Mouse (Mus musculus) ES-Bruce4 (cell line): ENCODE data around the gene Prkce. TPM values are rescaled to one million over a fixed set of nuclear protein-coding genes. Genes with fewer than 3 reads are reported as not detected.

Experiments
- H3K27ac ChIP-seq: 2 replicates; pipeline ENCODE4 v1.5.1; 2012; ENCODE audit warnings: low read length, inconsistent platforms; ENCODE audit not compliant: insufficient read depth
- H3K27me3 ChIP-seq: 2 replicates; pipeline ENCODE4 v1.6.1; 2012; ENCODE audit warnings: mild to moderate bottlenecking, low read length, inconsistent platforms; ENCODE audit not compliant: control insufficient read depth, poor library complexity, insufficient read depth, severe bottlenecking
- H3K36me3 ChIP-seq: 2 replicates; pipeline ENCODE4 v1.6.1; 2012; ENCODE audit warnings: inconsistent platforms, mild to moderate bottlenecking, low read length, moderate library complexity; ENCODE audit not compliant: control insufficient read depth, poor library complexity, insufficient read depth, severe bottlenecking
- H3K4me1 ChIP-seq: one replicate; pipeline ENCODE4 v1.8.1; 2011; ENCODE audit warnings: low read length; ENCODE audit not compliant: control insufficient read depth, insufficient read depth
- H3K4me3 ChIP-seq: 2 replicates; pipeline ENCODE4 v1.5.1; 2011; ENCODE audit warnings: low read depth, mild to moderate bottlenecking, low read length
- H3K9ac ChIP-seq: 2 replicates; pipeline ENCODE4 v1.6.1; 2012; ENCODE audit warnings: low read depth, mild to moderate bottlenecking, inconsistent platforms; ENCODE audit not compliant: poor library complexity, severe bottlenecking
- H3K9me3 ChIP-seq: replicated peaks from 2 replicates; pipeline ENCODE4 v1.6.1; 2012; ENCODE audit warnings: mild to moderate bottlenecking, low read length, inconsistent platforms; ENCODE audit not compliant: control insufficient read depth, poor library complexity, insufficient read depth, severe bottlenecking
- CTCF ChIP-seq: IDR thresholded peaks from one replicate; pipeline ENCODE4 v1.8.1; 2011; ENCODE audit warnings: low read depth, low read length
- EP300 ChIP-seq: IDR thresholded peaks from 2 replicates; pipeline ENCODE4 v1.6.1; 2011; ENCODE audit warnings: low read depth, low read length; ENCODE audit not compliant: insufficient read depth
- POLR2A ChIP-seq: IDR thresholded peaks from one replicate; pipeline ENCODE4 v1.8.1; 2011; ENCODE audit warnings: low read length; ENCODE audit not compliant: insufficient read depth
- polyA plus RNA-seq: library from polyadenylated mRNA; stranded (reverse); fragments of >200 nt; gene quantifications from 2 replicates; pipeline ENCODE4 v1.2.4, GENCODE M21; 2011; ENCODE audit warnings: low read depth; ENCODE audit not compliant: missing spikeins, insufficient read depth, insufficient read length

Prkce gene
- polyA plus RNA-seq, 1 experiment = 4.3 TPM

DNA sequence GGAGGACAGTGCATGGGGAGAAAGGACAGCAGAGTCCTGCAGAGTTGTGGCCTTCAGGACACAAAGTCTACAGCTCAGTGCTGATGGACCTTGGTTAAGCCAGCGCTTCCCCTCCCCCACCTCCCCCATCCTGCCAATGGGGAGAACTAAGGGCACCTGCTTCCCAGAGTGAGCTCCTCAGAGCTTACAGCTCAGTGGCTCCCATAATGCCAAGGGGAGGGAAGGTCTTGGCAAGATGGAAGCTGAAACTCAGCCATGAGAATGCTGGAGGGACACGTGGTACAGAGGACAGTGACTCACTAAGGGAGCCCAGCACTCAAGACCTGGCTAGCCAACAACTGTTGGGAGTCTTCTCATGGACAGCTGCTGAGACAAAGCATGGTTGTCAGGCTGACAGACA, 530.2 kb downstream of the Prkce start:
- H3K36me3 ChIP-seq = no peaks in the 10 kb centered on the region
- TF ChIP-seq EP300 (no peak), CTCF (no peak), POLR2A (no peak)
- no peaks in the 10 kb centered on the region for H3K27me3 ChIP-seq
- H3K4me3 ChIP-seq = no peak overlapping the region
- no peaks in the 10 kb centered on the region for H3K4me1 ChIP-seq
- H3K9ac ChIP-seq = no peak overlapping the region
- H3K27ac ChIP-seq = no peak overlapping the region
- H3K9me3 ChIP-seq = no peaks in the 10 kb centered on the region

DNA sequence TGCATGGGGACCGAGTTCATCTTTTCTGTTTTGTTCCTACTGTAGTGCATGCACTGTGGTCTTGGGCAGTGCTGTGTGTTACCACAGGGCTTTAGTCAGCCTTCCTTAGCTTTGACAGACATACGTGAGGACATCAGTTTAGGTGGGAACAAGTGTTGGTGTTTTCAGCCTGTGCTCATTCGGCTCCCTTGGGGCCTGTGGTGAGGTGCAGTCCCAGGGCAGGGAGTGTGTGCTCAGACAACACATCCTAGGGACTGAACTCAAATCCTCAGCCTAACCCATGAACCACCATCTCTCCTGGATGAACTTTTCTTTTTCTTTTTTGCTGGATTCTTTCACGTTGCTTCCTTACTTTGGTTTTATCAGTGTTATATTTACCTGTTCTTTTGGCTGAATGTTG, 535.8 kb downstream of the Prkce start:
- no peak for TF ChIP-seq CTCF
- no peak for TF ChIP-seq POLR2A
- TF ChIP-seq EP300 = no peak
- Histone ChIP-seq H3K9ac (no peak overlapping the region), H3K9me3 (no peaks in the 10 kb centered on the region), H3K36me3 (no peaks in the 10 kb centered on the region), H3K4me3 (no peak overlapping the region), H3K4me1 (no peaks in the 10 kb centered on the region), H3K27ac (no peak overlapping the region), H3K27me3 (no peaks in the 10 kb centered on the region)

DNA sequence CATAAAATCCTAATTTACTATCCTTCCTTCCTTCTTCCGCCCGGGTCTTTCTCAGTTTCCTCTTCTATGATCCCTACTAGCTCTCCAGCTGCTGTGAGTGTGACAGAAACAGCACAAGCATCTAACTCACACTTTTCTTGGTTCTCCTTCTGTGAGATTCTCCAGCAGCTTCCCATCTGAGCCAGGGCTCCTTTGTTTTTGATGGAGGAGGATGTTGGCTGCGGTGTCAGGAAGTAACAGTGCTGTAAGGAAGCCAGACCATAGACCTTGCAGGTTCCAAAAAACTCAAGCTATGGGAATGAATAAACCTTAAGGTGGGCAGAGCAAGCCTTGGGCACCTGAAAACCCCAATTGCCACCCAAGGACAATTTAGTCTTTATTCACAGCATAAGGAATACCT, 537.7 kb downstream of the Prkce start:
- TF ChIP-seq CTCF (no peak), POLR2A (no peak), EP300 (no peak)
- no peak overlapping the region for H3K9ac ChIP-seq
- no peaks in the 10 kb centered on the region for H3K9me3 ChIP-seq
- no peaks in the 10 kb centered on the region for H3K27me3 ChIP-seq
- H3K4me3 ChIP-seq = no peak overlapping the region
- H3K36me3 ChIP-seq = no peaks in the 10 kb centered on the region
- no peaks in the 10 kb centered on the region for H3K4me1 ChIP-seq
- no peak overlapping the region for H3K27ac ChIP-seq

DNA sequence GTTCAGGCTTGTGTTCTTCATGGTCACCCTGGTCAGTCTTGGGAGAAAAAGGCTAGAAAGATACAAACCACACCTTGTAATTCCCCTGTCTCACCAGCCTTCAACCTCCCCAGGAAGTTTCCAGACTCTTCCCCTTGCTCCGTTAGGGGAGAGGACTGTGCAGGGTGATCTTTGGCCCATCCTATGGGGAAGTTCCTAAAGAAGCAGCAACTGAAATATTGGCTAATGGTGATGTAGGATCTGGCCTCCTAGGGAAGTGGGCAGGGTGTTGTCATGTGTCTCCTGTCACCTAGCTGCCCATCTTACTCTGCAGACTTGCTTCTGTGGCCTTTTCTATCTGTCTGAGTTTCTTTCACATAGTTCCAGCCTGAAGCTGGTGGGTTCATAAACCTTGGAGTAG, 538.9 kb downstream of the Prkce start:
- Histone ChIP-seq H3K27ac (no peak overlapping the region), H3K27me3 (no peaks in the 10 kb centered on the region), H3K4me3 (no peak overlapping the region), H3K36me3 (no peaks in the 10 kb centered on the region), H3K9me3 (no peaks in the 10 kb centered on the region), H3K4me1 (no peaks in the 10 kb centered on the region), H3K9ac (no peak overlapping the region)
- no peak for TF ChIP-seq EP300
- TF ChIP-seq POLR2A = no peak
- no peak for TF ChIP-seq CTCF

Other genes starting within 250 kb of the Prkce start
- gene Srbd1, start 22.6 kb upstream of the Prkce start, polyA plus RNA-seq = 42.5 and 44.4 TPM in 2 replicates